Mouse (Mus musculus) embryonic facial prominence, embryonic 11.5 days (tissue): ENCODE measurements around the gene Vipr2. TPM values are rescaled to one million over a fixed set of nuclear protein-coding genes. Genes with fewer than 3 reads are reported as not detected.

Experiments used
- ATAC-seq: fragments of 200-750 bp; cut with Nextera tagmentation; replicated peaks from 2 replicates; pipeline ENCODE4 v1.8.0; 2017; ENCODE audit warnings: low read depth; ENCODE audit not compliant: insufficient number of reproducible peaks, low FRiP score, low TSS enrichment
- DNase-seq: peaks from one replicate; pipeline ENCODE4 v3.0.0-alpha.2; 2015; ENCODE audit warnings: low spot score
- H3K27ac ChIP-seq: fragments of 300-500 bp; sonication (generic); replicated peaks from 2 replicates; pipeline ENCODE4 v1.5.1; 2014; ENCODE audit warnings: mild to moderate bottlenecking, low read depth, low read length, control low read depth
- H3K27me3 ChIP-seq: fragments of 300-500 bp; sonication (generic); 2 replicates; pipeline ENCODE4 v1.6.1; 2014; ENCODE audit warnings: mild to moderate bottlenecking, low read length, moderate library complexity, mixed read lengths; ENCODE audit not compliant: control insufficient read depth, insufficient read depth
- H3K36me3 ChIP-seq: fragments of 300-500 bp; sonication (generic); replicated peaks from 2 replicates; pipeline ENCODE4 v1.6.1; 2014; ENCODE audit warnings: low read depth, mild to moderate bottlenecking, low read length, moderate library complexity, mixed read lengths; ENCODE audit not compliant: control insufficient read depth, insufficient read depth
- H3K4me1 ChIP-seq: fragments of 300-500 bp; sonication (generic); 2 replicates; pipeline ENCODE4 v1.6.1; 2014; ENCODE audit warnings: low read length, mixed read lengths; ENCODE audit not compliant: control insufficient read depth, insufficient read depth
- H3K4me2 ChIP-seq: fragments of 300-500 bp; sonication (generic); 2 replicates; pipeline ENCODE4 v1.6.1; 2014; ENCODE audit warnings: low read depth, mild to moderate bottlenecking, control low read depth, low read length, moderate library complexity
- H3K4me3 ChIP-seq: fragments of 300-500 bp; sonication (generic); 2 replicates; pipeline ENCODE4 v1.5.1; 2014; ENCODE audit warnings: low read depth, low read length, control low read depth
- H3K9ac ChIP-seq: fragments of 300-500 bp; sonication (generic); replicated peaks from 2 replicates; pipeline ENCODE4 v1.6.1; 2014; ENCODE audit warnings: mild to moderate bottlenecking, control low read depth, low read length
- H3K9me3 ChIP-seq: fragments of 300-500 bp; sonication (generic); replicated peaks from 2 replicates; pipeline ENCODE4 v1.6.1; 2016; ENCODE audit warnings: mild to moderate bottlenecking, low read length, inconsistent platforms, mixed read lengths; ENCODE audit not compliant: control insufficient read depth
- WGBS: fragments of 180-500 bp; shearing (Covaris S2); extraction: QIAGEN DNeasy Blood & Tissue Kit; methylation state at CpG from one replicate; pipeline ENCODE4 v1.1.7; 2014; 5-methylcytosine and 5-hydroxymethylcytosine counted together
- polyA plus RNA-seq: library from polyadenylated mRNA; unstranded; fragments of >200 nt; fragmentation: Nextera tagmentation; extraction: Ambion mirVana; gene quantifications from 2 replicates; pipeline ENCODE4 v1.2.1, GENCODE M21; 2014

Vipr2 gene
- polyA plus RNA-seq, 1 experiment from 2014 or later = 3.3 TPM

- no peak overlapping the region for H3K4me3 ChIP-seq
- H3K9ac ChIP-seq = no peak overlapping the region
- peaks cover 6% of the 10 kb centered on the region for H3K36me3 ChIP-seq
- WGBS = 85% methylated on average over 6 of the region's 6 CpGs
- peaks cover 3% of the 10 kb centered on the region; the same call in 1 of the 2 replicates for H3K4me1 ChIP-seq
- H3K4me2 ChIP-seq = no peak overlapping the region
- no peaks in the 10 kb centered on the region for H3K9me3 ChIP-seq
- ATAC-seq = no peak
- no peaks in the 10 kb centered on the region for H3K27me3 ChIP-seq
- no peak overlapping the region for H3K27ac ChIP-seq
- DNase-seq = peak; percentile 39
Observed at GRCm38 (mm10) chr12:116049701-116050100, 27.8 kb upstream of the Vipr2 start.

DNA sequence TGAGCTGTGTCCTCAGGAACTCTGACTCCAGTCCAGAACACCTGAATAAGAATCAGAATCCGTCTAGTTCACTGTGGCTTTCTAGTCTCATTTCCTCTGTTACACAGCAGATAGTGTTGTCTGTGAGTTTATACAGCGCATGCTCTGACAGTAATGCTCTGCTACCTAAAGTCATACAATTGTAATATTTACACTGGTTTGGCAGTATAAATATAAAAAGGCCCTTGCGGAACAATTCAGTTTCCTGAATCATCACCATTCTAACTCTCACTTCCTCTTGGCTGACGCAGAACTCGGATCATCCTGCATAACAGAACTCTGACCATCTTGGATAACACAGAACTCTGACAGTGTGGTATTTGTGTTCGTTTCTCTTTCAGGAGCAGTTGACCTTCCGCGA, 23.2 kb upstream of the Vipr2 start:
- Histone ChIP-seq H3K9ac (no peak overlapping the region), H3K27me3 (no peaks in the 10 kb centered on the region), H3K4me2 (no peak overlapping the region), H3K36me3 (peaks cover 33% of the 10 kb centered on the region), H3K9me3 (no peaks in the 10 kb centered on the region), H3K4me1 (peaks cover 2% of the 10 kb centered on the region; the same call in 1 of the 2 replicates), H3K4me3 (no peak overlapping the region), H3K27ac (no peak overlapping the region)
- WGBS = 94% methylated on average over 8 of the region's 8 CpGs
- DNase-seq (no peak), ATAC-seq (no peak)

GRCm38 (mm10) chr12:116056112-116056511, 21.4 kb upstream of the Vipr2 start:
- Histone ChIP-seq H3K4me3 (no peak overlapping the region), H3K4me2 (no peak overlapping the region), H3K36me3 (peaks cover 48% of the 10 kb centered on the region), H3K4me1 (no peaks in the 10 kb centered on the region), H3K9me3 (peaks cover 4% of the 10 kb centered on the region; the same call in 1 of the 2 replicates), H3K27ac (no peak overlapping the region), H3K27me3 (no peaks in the 10 kb centered on the region), H3K9ac (no peak overlapping the region)
- 96% methylated on average over 3 of the region's 3 CpGs for WGBS
- ATAC-seq (no peak), DNase-seq (no peak)

GRCm38 (mm10) chr12:116061561-116062193, 15.8 kb upstream of the Vipr2 start:
- H3K27me3 ChIP-seq = no peaks in the 10 kb centered on the region
- no peak overlapping the region for H3K4me3 ChIP-seq
- no peaks in the 10 kb centered on the region for H3K4me1 ChIP-seq
- H3K9ac ChIP-seq = no peak overlapping the region
- ATAC-seq (no peak), DNase-seq (no peak)
- peaks cover 4% of the 10 kb centered on the region; the same call in 1 of the 2 replicates for H3K9me3 ChIP-seq
- peaks cover 38% of the 10 kb centered on the region for H3K36me3 ChIP-seq
- H3K4me2 ChIP-seq = no peak overlapping the region
- no peak overlapping the region for H3K27ac ChIP-seq
- WGBS = 91% methylated on average over 5 of the region's 5 CpGs

- Histone ChIP-seq H3K36me3 (peaks cover 33% of the 10 kb centered on the region), H3K9me3 (peaks cover 4% of the 10 kb centered on the region; the same call in 1 of the 2 replicates), H3K9ac (no peak overlapping the region), H3K4me3 (no peak overlapping the region), H3K27ac (no peak overlapping the region), H3K4me2 (no peak overlapping the region), H3K4me1 (no peaks in the 10 kb centered on the region), H3K27me3 (no peaks in the 10 kb centered on the region)
- ATAC-seq (no peak), DNase-seq (no peak)
- WGBS = 96% methylated on average over 2 of the region's 2 CpGs
Observed at GRCm38 (mm10) chr12:116062194-116062583, 15.3 kb upstream of the Vipr2 start.

DNA sequence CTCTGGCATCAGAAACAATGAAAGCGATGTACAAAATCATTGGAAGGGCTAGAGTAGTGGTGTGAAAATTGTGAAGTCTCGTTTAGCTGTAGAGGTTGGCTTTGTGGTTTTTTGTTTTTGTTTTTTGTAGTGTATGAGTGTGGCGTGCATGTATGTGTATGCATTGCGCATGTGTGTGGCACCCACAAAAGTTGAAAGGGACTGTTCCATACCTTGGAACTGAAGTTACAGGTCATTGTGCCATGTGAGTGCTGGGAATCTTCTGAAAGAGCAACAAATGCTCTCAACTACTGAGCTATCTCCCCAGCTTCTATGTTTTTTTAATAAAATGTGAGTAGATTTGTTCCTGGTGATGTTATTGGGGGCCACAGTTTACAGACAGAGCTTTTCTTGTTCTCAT, 14.5 kb upstream of the Vipr2 start:
- H3K4me1 ChIP-seq = no peaks in the 10 kb centered on the region
- H3K27me3 ChIP-seq = no peaks in the 10 kb centered on the region
- no peak overlapping the region for H3K27ac ChIP-seq
- 97% methylated on average over 4 of the region's 4 CpGs for WGBS
- peaks cover 4% of the 10 kb centered on the region; the same call in 1 of the 2 replicates for H3K9me3 ChIP-seq
- DNase-seq = no peak
- no peak for ATAC-seq
- peaks cover 28% of the 10 kb centered on the region for H3K36me3 ChIP-seq
- H3K9ac ChIP-seq = no peak overlapping the region
- no peak overlapping the region for H3K4me3 ChIP-seq
- H3K4me2 ChIP-seq = no peak overlapping the region

- WGBS = 31% methylated on average over 3 of the region's 3 CpGs
- ATAC-seq (peak; percentile 87), DNase-seq (peak; percentile 53)
- Histone ChIP-seq H3K9ac (no peak overlapping the region), H3K4me2 (no peak overlapping the region), H3K27ac (no peak overlapping the region), H3K4me3 (no peak overlapping the region), H3K9me3 (no peaks in the 10 kb centered on the region), H3K36me3 (no peaks in the 10 kb centered on the region), H3K4me1 (no peaks in the 10 kb centered on the region), H3K27me3 (0 out of 2 replicates have a peak, but pooled peaks cover 2% of the 10 kb centered on the region)
Observed at GRCm38 (mm10) chr12:116071023-116071422, 6.5 kb upstream of the Vipr2 start.

DNA sequence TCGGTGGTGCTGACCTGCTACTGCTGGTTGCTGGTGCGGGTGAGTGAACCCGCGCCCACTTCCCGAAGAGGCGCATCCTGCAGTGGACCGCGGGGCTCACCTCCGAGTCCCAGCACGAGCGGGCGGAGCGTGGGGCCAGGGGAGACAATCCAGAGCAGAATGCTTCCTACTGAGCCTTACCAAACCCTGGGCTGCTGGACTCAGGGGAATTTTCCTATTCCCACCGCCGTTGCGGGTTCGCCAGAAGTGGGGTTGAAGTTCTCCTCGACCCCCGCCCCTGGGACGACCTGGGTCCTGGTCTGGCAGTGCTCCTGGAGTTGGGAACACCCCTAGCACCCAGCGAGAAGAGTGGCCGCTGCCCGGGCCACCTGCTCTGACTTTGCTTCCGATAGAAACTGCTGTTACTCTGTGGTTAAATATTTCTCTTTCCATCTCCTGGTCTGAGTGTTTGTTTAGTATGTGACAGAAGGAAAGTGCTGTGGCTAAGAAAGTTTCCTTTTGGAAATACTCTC, 385 bp downstream of the Vipr2 start:
- Histone ChIP-seq H3K4me3 (peak overlapping the region; percentile 53), H3K27ac (no peak overlapping the region), H3K9me3 (no peaks in the 10 kb centered on the region), H3K27me3 (peaks cover 2% of the 10 kb centered on the region; the same call in 1 of the 2 replicates), H3K4me1 (no peaks in the 10 kb centered on the region), H3K9ac (peak overlapping the region; percentile 73), H3K4me2 (peak overlapping the region; percentile 89), H3K36me3 (no peaks in the 10 kb centered on the region)
- peak; percentile 77 for ATAC-seq
- WGBS = 1% methylated on average over 24 of the region's 24 CpGs
- no peak for DNase-seq
